Mouse (Mus musculus): Measurements from ENCODE around the gene Rbfox1.
A peak's percentile ranks its signal among the peaks of the same experiment; 100 is the strongest.

Rbfox1 gene

DNA sequence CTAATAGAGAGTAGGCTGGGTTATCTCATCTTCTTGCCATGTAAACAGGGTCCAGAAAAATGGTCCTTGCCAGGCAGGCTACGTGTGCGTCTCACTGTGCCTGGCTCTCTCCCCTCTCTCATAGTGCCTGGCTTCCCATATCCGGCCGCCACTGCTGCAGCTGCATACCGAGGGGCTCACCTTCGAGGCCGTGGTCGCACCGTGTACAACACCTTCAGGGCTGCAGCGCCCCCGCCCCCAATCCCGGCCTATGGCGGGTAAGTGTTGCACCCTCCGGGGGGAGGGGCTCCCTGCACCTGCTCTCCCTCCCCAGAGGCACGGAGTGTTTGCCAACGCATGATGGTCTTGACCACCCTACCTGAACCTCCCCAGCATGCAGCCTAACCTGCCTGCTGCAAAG, 1467.7 kb downstream of the Rbfox1 start:
- no peak for DNase-seq (ENCODE audit: low spot score in 2 of 2)

DNA sequence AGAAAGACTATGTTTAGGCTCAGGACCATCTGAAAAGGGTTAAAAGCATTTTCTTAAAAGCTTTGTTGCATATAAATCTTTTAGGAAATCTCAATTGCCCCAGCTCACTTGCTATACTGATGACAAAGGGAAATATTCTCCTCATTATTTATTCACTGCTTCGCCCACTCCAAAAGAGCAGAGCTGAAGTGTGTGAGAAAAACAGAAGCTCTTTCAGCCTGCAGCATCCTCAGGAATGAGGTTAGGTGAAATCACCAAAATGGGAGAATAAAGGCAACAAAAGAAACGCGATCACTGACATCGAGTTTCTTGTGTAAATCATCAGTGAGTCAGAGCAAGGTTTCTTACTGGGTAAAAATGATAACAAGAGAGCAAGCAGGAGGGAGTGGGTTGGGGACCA, 1469.0 kb downstream of the Rbfox1 start:
- DNase-seq (ENCODE audit: low spot score in 2 of 2), result no peak

DNA sequence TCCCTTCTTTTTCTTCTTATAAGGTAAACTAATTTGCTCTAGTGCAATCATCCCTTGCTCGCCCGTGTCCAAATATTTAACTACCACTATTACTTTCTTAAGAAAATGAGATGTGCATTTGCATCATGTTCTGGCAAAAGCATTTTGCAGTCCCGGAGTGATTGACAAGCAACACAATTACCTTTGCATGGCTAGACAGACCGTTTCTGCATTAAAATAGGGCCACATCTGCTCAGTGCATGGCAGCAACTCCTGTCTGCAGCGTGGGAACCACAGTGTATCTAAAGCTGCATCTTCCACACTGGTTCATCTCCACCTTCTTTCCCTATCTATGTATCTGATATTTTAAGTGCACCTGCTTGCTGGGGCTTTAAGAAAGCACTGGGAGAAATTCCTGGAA, 1473.9 kb downstream of the Rbfox1 start:
- no peak for DNase-seq (ENCODE audit: low spot score in 2 of 2)

DNA sequence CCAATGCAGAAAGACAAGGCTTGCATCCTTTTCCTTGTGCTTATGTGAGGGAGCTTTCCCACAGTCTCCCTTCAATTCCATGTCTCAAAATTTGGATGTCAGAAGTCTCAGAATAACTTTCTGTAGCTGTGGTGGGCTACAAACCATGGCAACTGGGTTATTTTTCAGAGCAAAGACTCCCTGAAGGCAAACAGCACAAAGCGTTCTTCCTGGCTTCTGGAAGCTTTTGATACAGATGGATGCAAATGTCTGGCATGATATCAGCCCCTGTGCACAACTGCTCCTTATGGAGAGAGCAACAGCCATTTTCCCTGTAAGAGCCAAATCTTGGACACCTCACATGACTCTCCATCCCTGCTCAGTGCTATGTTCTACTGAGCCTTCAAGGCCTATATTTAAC, 1475.6 kb downstream of the Rbfox1 start:
- no peak for DNase-seq (ENCODE audit: low spot score in 2 of 2)

DNA sequence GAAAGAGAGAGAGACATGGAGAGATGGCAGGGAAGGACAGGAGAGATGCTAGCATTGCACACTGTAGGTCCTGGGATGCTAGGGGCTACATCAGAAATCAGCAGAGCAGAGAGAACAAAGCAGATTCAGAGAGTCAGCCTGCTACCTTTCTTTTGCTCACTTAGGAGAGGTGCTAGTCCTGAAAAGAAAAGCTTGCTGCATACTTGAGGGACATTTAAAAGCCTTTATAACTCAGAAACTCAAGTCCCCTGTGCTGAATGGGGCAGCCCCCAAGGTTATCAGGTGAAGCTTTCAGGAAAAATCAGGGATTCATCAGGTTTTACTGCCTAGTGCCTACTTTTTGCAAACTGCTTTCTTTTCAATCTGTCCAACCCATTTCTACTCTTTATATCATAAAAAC, 1480.7 kb downstream of the Rbfox1 start:
- DNase-seq (ENCODE audit: low spot score in 2 of 2), result no peak

DNA sequence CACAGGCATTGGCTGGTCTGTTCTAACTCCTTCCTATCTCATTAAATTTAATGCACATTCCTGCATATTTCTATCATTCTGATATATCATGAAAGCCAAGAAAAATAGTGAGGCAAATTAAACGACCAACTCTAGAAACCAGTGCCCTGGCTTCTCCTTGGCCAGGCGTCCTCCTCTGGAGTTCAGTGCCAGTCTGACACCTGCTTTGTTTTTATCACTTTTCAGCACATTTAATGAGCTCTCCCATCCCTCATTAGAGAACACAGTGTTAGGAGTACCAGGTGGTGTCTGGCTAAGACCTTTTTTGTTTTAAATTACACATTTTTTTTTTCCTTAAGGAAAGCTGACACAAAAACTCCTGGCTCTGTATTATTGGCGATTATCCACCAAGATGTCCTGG, 1489.0 kb downstream of the Rbfox1 start:
- no peak for DNase-seq (ENCODE audit: low spot score in 2 of 2)

DNA sequence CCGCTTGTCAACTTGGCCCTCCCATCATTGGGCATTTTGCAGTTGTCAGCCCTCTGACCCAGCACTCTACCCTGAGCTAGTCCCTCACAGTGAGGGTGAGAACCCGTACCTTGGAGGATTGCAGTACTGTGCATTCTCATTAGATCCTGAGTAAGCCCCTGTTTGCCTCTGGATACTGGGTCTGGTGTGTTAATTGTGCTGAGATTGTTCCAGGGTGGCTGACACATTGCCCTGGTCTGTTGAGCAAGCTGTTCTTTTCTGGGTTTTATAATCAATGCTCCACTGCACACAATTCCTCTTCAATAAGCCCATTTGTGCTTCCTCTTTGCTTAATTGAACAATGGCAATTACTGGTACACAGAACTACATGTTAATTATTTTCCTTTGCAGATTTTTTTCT, 1489.5 kb downstream of the Rbfox1 start:
- DNase-seq (ENCODE audit: low spot score in 2 of 2), result no peak

DNA sequence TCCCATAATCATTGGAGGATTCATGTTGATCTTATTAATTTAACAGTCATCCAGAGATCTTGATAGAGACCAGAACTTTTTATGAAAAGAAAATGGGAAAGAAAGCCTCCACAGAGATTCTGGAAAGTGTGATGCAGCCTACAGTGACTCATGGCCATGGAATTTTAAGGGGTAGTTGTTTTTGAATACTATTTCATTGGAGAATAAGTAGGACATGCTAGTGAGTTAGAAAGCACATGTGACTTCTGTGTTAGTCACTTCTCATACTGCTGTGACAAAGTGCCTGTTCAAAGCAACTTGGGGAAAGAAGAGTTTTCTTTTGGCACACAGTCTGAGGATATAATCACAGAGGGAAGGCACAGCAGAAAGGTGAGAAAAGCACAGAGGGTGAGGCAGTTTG, 1510.9 kb downstream of the Rbfox1 start:
- no peak for DNase-seq (ENCODE audit: low spot score in 2 of 2)

DNA sequence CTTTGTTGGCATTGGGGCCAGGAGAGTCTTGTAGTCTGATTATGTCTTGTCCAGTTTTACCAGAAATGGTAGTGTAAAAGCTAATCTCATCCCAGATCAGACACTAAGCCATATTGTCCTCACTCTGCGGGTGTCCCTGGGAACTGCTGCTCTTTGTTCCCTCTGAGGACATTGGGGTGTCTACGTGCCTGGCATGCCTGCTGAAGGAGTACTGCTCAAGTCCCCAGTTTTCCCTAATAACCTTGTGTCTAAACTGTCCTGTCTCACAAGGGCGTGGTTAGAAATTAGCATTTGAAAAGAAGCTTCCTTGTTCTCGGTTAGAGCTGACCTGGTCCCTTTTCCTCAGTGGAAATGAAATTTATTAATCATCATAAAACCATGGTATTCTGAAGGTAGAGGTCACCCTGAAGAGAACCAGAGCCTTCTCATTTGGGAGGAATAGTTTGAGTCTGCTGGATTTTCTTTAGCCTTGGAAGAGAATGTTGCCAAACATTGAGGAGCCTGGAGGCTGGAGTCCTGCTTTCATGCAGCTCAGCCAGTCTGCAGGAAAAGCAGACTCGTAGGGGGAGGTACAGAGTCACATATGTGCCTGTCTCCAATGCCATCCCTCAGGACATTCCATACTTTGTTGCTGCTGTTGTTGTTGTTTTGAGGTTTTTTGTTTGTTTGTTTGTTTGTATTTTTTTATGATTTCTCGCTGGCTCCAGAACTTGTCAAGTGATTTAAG, 1519.8 kb downstream of the Rbfox1 start:
- no peak for DNase-seq (ENCODE audit: low spot score in 2 of 2)

DNA sequence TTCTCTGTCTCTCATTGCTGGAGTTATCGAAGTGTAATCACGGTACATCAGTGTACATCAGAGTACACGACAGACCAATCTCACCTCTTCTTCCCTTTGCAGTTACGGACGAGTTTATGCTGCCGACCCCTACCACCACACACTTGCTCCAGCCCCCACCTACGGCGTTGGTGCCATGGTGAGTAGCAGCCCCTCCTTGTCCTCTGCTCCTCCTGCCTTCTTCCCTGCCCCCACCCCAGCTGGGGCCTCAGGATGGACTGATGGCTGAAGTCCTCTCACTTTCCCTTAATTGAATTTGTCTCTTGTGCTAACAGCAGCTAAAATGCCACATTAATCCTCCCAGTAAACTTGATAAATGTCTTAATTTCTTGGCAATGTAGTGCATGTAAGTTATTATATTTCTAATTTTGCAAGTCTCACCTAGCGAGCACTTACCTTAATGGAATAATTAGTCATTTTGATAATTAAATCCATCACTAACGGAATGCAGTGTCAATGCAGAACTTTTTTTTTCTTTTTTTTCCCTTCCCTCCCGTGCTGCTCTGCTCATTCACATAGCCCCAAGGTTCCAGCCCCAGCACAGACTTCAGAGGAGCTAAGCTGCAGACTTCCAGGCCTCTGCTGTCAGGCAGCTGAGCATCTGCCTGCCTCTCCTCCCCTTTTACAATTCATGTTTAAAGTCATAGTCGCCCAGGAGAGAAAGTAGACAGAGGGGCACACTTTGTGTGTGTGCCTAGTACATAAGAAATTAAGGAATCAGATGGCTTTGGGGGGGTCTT, 1522.9 kb downstream of the Rbfox1 start:
- DNase-seq (ENCODE audit: low spot score in 2 of 2), result no peak

DNA sequence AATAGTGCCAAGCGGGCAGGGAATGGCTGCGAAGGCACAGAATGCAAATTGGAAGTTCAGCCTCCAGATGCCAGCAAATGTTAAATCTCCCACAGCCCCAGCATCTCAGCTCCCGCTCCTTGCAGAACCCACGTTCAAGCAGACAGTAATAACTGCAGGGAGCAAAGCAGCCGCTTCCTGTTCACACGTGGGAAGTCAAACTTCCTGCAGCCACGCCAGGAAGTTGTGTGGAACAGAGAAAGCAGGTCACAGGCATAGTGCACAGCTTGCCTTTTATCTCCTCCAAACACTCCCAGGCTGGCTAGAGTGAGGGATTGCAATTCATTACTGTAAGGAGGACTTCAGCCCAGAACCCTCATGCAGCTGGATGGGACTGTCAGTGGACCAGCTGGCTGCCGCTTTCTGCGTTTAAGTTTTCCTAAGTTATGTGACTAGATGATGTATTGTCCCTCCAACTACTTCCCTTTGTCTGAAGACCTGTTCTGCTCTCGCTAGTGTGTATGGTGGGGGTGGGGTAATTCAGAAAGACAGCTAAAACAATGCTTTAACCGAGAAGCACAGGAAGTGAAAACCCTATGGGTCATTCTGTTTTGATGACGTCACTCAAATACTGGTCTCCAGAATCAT, 1534.6 kb downstream of the Rbfox1 start:
- DNase-seq (ENCODE audit: low spot score in 2 of 2), result peak; percentile 61 to 72

DNA sequence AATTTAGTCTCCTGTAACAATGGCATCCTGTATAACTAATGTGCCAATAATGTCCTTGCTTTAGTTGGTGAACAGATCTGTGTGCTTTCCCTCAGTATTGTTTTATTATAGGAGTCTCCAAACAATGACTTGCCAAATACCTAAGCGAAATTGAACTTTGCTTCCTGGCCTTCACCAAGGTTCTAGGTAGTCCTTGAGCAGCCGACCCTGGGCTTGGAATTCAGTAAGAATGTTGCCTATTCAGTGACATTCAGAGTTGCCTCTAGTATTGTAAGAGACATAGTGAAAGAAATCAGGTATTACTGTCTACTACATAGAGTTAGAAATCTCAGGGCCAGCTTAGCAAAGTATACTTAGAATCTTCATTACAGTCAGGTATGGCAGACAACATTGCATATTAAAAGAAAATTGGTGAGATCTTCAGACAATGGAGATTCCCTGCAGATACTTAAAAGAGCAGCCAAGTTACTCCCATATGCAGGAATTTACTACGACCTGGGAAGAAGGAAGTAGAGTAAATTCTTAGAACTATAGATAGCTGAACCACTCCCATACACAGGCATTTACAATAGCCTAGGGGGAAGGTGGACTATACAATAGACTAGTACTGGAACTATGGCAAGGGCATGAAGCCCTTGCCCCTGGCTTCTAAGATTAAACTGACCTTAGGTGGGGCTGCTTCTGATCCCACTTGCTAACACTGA, 1540.4 kb downstream of the Rbfox1 start:
- no peak for DNase-seq (ENCODE audit: low spot score in 2 of 2)

DNA sequence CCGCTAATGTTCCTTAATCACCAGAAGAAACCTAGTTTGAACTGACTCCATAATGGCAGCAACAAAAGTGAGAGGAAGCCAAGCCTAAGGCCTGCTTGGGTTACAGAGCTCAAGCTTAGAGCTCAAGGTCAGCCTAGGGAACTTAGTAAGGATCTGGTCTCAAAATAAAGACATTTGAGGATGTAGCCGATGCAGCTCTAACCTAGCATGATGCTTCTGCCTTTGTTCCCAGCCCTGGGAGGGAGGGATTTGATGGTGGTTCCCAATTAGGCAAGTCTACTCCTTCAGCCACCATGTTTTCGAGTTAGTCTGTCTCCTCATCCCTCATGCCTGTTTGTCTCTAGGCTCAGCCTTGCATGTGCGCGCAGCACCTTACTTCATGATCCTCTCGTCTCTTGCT, 1548.1 kb downstream of the Rbfox1 start:
- DNase-seq (ENCODE audit: low spot score in 2 of 2), result no peak

DNA sequence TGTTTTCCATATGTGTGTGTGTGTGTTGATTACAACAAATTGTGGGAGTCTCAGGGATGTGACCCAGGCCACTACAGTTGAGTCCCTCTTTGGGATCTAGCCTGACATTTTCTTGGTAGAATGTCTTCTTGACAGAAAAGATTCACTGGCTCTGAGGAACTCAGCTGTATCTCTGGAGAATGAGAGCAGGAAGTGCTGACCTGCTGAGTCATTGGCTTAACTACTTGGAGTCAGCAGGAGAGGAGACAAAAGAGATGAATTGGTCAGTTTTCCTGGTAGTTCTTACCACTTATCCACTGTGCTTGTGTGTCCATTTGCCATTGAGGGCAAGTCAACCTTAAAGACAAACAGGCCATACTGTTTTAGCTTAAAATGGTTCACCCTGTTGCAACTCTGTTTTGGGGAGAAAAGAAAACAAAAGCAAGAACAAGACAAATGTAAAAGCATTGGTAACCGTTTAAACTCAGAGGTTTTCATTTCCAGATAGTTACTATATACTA, 1561.7 kb downstream of the Rbfox1 start:
- DNase-seq (ENCODE audit: low spot score in 2 of 2), result no peak

DNA sequence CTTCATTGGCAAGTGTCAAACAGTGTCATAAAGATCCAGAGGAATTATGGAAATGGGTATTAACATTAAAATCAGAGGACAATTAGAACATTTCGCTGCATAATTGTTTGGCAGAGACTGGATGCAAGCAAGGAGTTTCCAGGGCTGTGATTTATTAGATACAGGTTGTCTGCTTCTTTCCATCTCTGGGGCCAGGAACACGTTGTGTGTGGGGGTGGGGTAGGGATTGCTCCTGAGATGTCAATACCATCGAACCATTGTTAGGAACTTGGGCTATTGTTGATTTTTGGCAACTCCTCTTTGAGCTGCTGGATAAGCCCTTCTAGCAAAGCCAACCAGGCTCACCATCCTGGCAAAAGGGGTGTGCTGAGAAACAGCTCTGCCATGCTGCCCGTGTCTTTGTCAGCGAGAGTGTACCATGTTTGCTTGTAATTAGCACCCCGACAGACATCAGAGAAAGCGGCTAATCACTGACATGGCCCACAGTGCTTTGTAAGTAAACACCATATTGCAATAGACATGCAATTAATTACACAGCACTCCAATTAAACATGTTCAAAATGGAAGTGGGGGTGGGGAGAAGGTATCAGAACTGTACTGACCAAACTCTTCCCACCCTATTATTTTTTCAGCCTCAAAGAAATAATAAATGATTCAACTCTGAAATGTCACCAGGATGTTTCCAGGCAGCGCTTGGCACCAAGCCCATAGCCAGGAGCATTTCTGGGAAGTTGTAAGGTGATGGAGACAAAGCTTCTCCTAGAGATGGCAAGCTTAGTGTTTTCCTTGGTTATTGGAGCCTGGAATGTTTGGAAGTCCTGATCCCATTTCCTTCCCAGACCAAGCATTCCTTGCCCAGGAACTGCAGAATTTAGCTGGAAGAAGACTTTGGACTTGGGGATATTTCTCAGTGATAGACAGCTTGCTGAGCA, 1562.8 kb downstream of the Rbfox1 start:
- DNase-seq (ENCODE audit: low spot score in 2 of 2), result no peak

DNA sequence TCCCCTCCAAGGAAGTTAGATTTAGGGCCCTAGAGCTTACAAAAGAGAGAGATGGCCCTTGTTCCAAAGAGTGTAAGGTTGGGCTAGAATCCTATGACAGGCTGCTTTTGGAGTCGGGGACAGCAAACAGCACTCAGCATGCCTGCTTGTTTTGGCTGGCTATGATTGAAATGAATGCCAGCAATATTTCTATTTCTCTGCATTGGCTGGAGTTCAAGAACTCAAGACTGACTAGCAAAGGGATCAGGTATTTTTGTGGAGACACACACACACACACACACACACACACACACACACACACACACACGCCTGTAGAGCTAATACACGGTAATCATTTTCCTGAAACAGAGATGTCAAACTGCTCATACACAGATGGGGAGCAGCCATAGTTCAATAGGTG, 1566.0 kb downstream of the Rbfox1 start:
- DNase-seq (ENCODE audit: low spot score in 2 of 2), result no peak

DNA sequence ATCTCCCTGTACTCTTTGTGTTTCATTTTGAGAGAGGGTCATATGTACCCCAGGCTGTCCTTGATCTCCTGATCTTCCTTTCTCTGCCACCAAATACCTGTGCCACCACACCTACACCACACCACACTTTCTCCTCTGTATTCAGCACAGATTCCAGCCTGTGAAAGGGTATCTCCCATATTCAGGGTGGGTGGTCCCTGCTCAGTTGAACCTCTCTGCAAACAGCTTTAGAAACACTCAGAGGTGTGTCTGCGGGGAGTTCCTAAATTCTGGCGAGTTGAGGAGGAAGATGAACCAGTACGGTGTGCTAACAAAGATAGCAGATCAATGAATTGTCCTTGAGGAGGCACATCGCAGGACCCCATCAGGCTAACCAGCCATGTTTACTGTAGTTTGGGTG, 1572.4 kb downstream of the Rbfox1 start:
- DNase-seq (ENCODE audit: low spot score in 2 of 2), result no peak

Measured in right cerebral cortex, adult 2 months (tissue).